Mouse (Mus musculus) spleen, postnatal 36 days (tissue): ENCODE results near the gene Gm732.

Experiments used
- DNase-seq, 2 experiments: peaks; one replicate each; pipeline ENCODE4 v3.0.0; 2022; ENCODE audit warnings: low spot score in 2 of 2, mixed read lengths in 1 of 2

Gm732 gene

GRCm38 (mm10) chrX:107948365-107948764 lies at the start of gene Gm732:
Gene Gm732 (minus strand): TSS chrX:107948465.
- no peak for DNase-seq
